Mouse (Mus musculus): Measurements from ENCODE around the gene Tmx2.

DNA sequence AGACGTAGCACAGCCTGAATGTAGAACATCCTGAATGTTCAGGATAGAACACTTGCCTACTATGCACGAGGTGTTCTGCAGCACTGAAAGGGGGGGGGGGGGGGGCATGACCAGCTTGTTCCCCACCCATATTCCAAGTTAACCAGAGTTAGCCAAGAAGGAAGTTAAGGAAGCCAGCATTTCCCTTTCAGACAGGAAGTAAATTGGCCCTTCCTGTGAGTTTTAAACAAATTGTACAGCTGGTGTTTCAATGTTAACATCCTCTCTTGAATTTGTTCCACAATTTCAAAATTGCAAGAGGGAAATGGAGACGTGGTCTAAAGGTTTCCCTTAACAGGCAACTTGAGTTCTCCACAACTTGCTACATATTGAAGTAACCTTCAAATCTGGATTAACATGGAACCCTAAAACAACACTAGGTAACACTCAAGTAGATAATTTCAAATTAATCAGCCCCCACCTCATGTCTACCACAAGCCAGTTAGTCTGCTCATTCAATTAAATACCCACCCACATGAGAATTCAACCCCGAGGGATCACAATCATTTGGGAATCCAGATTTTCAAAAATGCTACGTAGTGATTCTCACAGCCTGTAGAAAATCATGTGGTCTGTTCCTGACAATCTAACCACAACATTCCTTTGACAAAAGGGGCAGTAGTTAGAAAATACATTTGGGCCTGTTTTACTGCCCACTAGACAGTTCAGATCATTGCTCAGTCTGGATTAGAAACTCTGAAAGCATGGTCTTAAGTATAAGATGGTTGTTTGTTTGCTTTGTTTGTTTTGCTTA is 40.3 kb downstream of the Tmx2 start:
- no peak for TF ChIP-seq GATA1 (IDR thresholded peaks at IDR 0.05; ENCODE audit: borderline replicate concordance, low read length)
- no peak for TF ChIP-seq FLI1 (IDR thresholded peaks at IDR 0.05; ENCODE audit: low read length)

All from megakaryocyte, embryonic 14.5 days (primary cell).